Mouse (Mus musculus) embryonic facial prominence, embryonic 13.5 days (tissue): Measurements from ENCODE around the gene Prmt8. TPM values are rescaled to one million over a fixed set of nuclear protein-coding genes. Genes with fewer than 3 reads are reported as not detected.

Experiments used
- ATAC-seq: fragments of 200-750 bp; cut with Nextera tagmentation; 2 replicates; pipeline ENCODE4 v1.8.0; 2017; ENCODE audit warnings: low read depth; ENCODE audit not compliant: insufficient number of reproducible peaks, insufficient read depth, low FRiP score, low TSS enrichment
- H3K27ac ChIP-seq: fragments of 300-500 bp; sonication (generic); 2 replicates; pipeline ENCODE4 v1.5.1; 2015; ENCODE audit warnings: moderate library complexity, mild to moderate bottlenecking, inconsistent platforms
- H3K27me3 ChIP-seq: fragments of 300-500 bp; sonication (generic); 2 replicates; pipeline ENCODE4 v1.6.1; 2015; ENCODE audit warnings: mild to moderate bottlenecking, inconsistent platforms
- H3K36me3 ChIP-seq: fragments of 300-500 bp; sonication (generic); 2 replicates; pipeline ENCODE4 v1.6.1; 2015; ENCODE audit warnings: mild to moderate bottlenecking, inconsistent platforms
- H3K4me1 ChIP-seq: fragments of 300-500 bp; sonication (generic); 2 replicates; pipeline ENCODE4 v1.6.1; 2015; ENCODE audit warnings: inconsistent platforms
- H3K4me2 ChIP-seq: fragments of 300-500 bp; sonication (generic); 2 replicates; pipeline ENCODE4 v1.6.1; 2015; ENCODE audit warnings: moderate library complexity, mild to moderate bottlenecking, inconsistent platforms
- H3K4me3 ChIP-seq: fragments of 300-500 bp; sonication (generic); 2 replicates; pipeline ENCODE4 v1.5.1; 2015; ENCODE audit warnings: mild to moderate bottlenecking, inconsistent platforms
- H3K9ac ChIP-seq: fragments of 300-500 bp; sonication (generic); 2 replicates; pipeline ENCODE4 v1.6.1; 2015; ENCODE audit warnings: mild to moderate bottlenecking, inconsistent platforms
- H3K9me3 ChIP-seq: fragments of 300-500 bp; sonication (generic); 2 replicates; pipeline ENCODE4 v1.6.1; 2016; ENCODE audit warnings: inconsistent platforms
- WGBS: fragments of 180-500 bp; shearing (Covaris S2); methylation state at CpG from one replicate; pipeline ENCODE4 v1.1.7; 2015; ENCODE audit warnings: mixed read lengths; 5-methylcytosine and 5-hydroxymethylcytosine counted together
- polyA plus RNA-seq: library from polyadenylated mRNA; unstranded; fragments of >200 nt; fragmentation: Nextera tagmentation; extraction: Ambion mirVana; gene quantifications from 2 replicates; pipeline ENCODE4 v1.2.1, GENCODE M21; 2015

Gene Prmt8
- polyA plus RNA-seq = 0.60 and 1.7 TPM in 2 replicates

DNA sequence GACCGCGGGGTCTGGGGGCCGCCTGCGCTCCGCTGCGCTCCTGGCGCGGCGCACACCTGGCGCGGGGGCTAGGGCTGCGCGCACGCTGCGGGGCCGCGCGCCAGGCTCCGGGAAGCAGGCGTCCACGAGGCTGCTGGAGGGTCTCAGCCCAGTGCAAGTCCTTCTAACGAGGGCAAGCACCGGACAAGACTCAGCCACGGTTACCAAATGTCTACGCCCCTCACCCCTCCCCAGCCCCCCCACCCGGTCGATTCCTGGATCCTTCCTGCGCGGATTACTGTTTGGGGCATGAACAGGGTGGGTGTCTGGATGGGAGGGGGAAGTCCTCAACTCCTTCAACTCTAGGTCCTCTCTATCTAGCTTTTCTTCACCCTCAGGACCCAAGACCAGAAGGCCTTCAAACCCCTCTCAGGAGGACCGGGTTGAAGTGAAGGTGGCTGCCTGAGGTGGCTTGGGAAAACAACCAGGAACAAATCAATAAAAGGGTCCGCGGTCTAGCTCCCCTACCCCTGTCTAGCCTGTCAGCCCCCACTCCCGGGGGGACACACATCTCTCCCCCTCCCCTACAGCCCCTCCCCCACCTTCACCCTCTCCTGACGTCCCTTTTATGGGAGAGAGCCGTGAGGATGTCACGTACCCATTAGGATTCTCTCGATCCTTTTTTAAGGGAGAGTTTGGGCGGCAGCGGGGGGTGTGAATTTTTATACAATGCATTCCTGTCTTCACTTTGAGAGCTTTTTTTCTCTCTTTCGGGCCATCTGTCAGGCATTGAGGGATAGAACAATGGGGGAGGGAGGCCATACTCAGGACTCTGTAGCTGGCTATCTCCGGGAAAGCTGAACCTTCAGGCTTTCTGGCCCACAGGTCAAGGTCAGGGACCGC lies at the start of gene Prmt8:
Prmt8 (minus strand) TSS at position 198 of the 882 bp plus-strand sequence.
- no peak for ATAC-seq
- 1% methylated on average over 42 of the region's 42 CpGs for WGBS
- Histone ChIP-seq H3K4me1 (peaks cover 45% of the 10 kb centered on the region), H3K4me2 (peak within 1 kb of the TSS; percentile 98), H3K9ac (peak within 1 kb of the TSS; percentile 57; the same call in 1 of the 2 replicates), H3K27ac (no peak within 1 kb of the TSS), H3K9me3 (no peaks in the 10 kb centered on the region), H3K4me3 (peak within 1 kb of the TSS; percentile 53), H3K27me3 (peaks cover 91% of the 10 kb centered on the region), H3K36me3 (no peaks in the 10 kb centered on the region)

DNA sequence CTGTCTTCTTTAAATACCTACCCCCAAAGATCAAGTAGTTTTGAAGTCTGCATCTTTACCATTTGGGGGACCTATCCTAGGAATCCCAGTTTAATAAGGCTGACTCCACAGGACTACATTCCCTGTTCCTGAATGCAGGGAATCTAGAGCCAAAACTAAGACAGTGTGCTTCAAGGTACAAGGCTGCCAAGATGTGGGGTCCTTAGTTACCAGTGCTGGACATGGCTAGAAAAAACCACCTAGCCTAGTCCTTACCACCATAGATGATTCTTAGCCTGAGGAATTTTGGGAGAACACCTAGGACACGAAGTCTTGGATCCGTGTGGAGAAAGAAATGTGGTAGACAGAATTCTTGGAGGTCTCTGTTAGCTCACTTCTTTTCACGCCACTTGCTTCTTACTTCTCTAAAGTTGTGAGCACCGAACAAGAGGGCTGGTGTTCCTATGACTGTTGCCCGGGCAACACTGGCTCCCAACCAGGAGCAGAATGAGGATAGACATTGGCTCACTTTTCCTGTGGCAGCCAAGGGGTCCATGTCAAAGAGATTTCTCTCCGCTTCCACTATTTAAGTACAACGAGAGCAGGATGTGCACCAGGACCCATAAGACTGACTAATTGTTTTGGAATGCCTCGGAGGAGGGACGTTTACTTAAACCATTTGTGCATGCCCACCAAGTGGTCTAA lies 33.9 kb upstream of the Prmt8 start:
- WGBS = 57% methylated on average over 9 of the region's 9 CpGs
- no peak overlapping the region for H3K4me2 ChIP-seq
- no peak for ATAC-seq

DNA sequence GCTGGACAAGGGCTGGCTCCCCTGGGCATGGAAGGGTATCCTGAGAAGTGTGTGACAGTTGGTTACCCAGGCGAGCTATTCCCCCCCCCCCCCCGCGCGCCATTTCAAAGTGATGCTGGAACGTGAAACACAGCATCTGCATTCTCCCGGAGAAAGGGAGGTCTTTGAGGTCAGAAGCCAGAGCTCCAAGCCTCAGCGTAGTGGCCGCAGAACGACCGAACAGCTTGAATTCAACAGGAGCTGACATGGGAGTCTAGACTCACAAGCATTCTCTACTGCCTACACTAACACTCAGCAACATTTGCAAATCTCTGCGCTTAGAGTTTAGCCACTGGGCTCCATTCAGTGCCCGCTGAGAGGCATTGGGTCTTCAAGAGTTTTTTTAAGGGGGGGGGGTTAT lies 32.9 kb upstream of the Prmt8 start:
- Histone ChIP-seq H3K9ac (no peak overlapping the region), H3K27ac (no peak overlapping the region), H3K9me3 (no peaks in the 10 kb centered on the region), H3K4me3 (no peak overlapping the region), H3K4me2 (no peak overlapping the region), H3K4me1 (peaks cover 4% of the 10 kb centered on the region; the same call in 1 of the 2 replicates), H3K36me3 (no peaks in the 10 kb centered on the region), H3K27me3 (no peaks in the 10 kb centered on the region)
- WGBS = 61% methylated on average over 12 of the region's 12 CpGs
- ATAC-seq = no peak

More for the DNA sequence above, 33.9 kb upstream of the Prmt8 start:
- Histone ChIP-seq H3K9me3 (no peaks in the 10 kb centered on the region), H3K4me3 (no peak overlapping the region), H3K36me3 (no peaks in the 10 kb centered on the region), H3K4me1 (peaks cover 4% of the 10 kb centered on the region; the same call in 1 of the 2 replicates), H3K27me3 (no peaks in the 10 kb centered on the region), H3K9ac (no peak overlapping the region), H3K27ac (0 out of 2 replicates have a peak overlapping the region, but pooled peaks have one; percentile 49)

DNA sequence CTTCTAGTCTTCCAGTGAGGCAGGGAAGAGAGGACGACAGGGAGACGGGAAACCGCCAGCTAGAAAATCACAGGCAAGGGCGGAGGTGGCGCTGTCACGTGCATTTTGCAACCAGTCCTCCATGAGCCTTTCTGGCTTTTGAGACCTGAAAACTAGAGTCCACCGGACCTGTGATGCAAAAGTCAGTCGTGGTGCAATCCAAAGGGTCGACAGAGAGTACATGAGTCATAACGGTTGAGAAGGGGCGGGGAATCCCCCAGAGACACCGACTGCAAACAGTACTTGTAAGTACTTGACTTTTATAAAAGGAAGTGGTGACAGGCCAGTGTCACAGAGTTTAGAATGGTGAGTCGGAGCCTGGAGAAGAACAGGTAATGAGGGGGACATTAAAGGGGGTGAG lies 20.8 kb upstream of the Prmt8 start:
- 65% methylated on average over 13 of the region's 13 CpGs for WGBS
- Histone ChIP-seq H3K4me1 (no peaks in the 10 kb centered on the region), H3K27ac (no peak overlapping the region), H3K4me2 (no peak overlapping the region), H3K9ac (no peak overlapping the region), H3K27me3 (no peaks in the 10 kb centered on the region), H3K4me3 (no peak overlapping the region), H3K9me3 (no peaks in the 10 kb centered on the region), H3K36me3 (no peaks in the 10 kb centered on the region)
- ATAC-seq = no peak

DNA sequence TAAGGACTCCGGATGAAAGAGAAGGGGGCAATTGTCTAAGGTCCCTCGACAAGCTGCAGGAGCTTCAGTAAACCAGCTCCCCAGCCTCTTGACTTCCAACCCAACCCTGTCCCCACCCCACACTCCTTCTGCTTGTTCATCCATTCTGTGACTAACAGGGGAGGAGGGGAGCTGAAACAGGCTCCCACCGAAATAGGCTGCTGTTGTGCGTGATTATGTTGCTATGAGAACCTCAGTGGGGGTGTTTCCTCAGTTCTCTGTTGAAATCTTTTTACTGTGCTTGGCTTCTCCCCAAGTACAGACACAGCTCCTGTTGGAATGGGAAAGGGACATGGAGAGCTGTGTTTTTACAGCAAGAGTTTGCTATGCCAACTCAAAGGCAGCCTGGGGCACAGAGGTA lies 1.5 kb upstream of the Prmt8 start:
- WGBS = 44% methylated on average over 4 of the region's 4 CpGs
- no peak for ATAC-seq
- Histone ChIP-seq H3K27me3 (peaks cover 78% of the 10 kb centered on the region), H3K4me3 (no peak overlapping the region), H3K27ac (no peak overlapping the region), H3K36me3 (no peaks in the 10 kb centered on the region), H3K4me2 (no peak overlapping the region), H3K9me3 (no peaks in the 10 kb centered on the region), H3K9ac (no peak overlapping the region), H3K4me1 (peaks cover 44% of the 10 kb centered on the region)

DNA sequence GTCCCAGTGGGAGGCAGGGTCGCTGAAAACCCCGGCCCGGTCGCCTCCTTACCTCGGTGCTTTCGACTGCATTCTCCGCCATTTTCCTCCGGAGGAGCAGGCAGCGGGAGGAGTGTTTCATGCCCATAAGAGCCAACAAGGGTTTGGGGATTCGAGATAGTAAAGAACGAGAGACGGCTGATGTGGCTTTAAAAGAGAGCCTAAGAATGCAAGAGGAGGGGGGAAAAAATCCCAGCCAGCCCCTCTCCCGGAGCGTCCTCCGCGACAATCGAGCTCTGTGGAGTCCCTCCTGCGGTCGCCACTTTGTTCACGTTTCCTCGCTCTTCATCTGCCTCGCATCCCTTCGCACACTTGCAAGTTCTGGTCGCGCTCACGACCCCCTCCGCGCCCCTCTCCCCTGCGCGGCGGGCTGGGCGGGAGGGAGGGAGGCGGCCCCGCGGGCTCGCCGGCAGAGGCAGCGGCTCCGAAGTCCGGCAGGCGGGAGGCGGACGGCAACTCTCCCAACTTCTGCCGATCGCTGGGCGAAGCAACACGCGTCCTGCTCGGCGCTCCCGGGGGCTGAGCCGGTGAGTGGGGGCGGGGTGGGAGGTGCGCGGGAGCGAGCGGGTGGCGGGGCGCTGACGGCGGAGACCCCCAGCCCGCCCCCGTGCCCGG lies 524 bp downstream of the Prmt8 start:
- WGBS = under 1% methylated on average over 61 of the region's 64 CpGs
- no peak overlapping the region for H3K27ac ChIP-seq

DNA sequence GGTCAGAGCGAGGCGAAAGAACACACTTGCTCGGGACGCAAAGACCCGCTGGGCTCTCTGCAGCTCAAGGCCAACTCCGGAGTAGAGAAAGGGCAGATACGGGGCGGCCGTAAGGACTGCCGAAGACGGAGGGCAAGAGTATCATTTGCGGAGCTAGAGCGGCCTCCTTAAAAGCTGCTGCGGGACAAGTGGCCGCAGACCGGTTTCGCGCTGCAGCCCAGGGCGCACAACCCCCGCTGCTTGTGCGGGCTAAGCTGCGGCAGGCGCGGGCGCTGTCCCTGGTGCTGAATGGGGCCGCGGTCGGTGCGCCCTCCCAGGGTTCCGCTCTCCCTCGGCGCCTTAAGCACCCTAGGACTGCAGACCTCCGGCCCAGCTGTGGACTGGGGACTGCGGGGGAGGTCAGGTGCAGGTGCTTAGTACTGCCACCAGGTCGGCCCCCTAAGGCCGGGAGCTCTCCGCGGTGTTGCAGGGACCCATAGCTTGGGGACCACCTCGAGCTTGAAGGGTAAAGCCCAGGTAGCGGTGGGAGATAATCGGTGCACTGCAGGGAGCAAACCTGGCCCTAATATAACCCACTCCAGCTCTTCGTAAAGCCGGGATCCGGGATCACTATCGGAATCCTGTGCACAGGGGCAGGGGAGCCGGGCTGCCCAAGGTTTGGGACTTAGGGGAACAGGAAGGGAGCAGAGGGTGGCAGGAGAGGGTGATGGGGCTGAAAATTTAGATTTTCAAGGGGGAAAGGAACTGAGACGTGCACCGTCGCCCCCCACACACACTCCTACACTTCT lies 1.4 kb downstream of the Prmt8 start:
- Histone ChIP-seq H3K4me2 (peak overlapping the region; percentile 98), H3K4me3 (peak overlapping the region; percentile 53), H3K27me3 (peaks cover 96% of the 10 kb centered on the region), H3K4me1 (peaks cover 41% of the 10 kb centered on the region), H3K27ac (no peak overlapping the region), H3K9me3 (no peaks in the 10 kb centered on the region), H3K36me3 (no peaks in the 10 kb centered on the region), H3K9ac (no peak overlapping the region)
- WGBS = under 1% methylated on average over 49 of the region's 49 CpGs
- no peak for ATAC-seq

More for the DNA sequence above, 524 bp downstream of the Prmt8 start:
- Histone ChIP-seq H3K9ac (peak overlapping the region; percentile 57; the same call in 1 of the 2 replicates), H3K27me3 (peaks cover 98% of the 10 kb centered on the region), H3K9me3 (no peaks in the 10 kb centered on the region), H3K36me3 (no peaks in the 10 kb centered on the region), H3K4me2 (peak overlapping the region; percentile 98), H3K4me1 (peaks cover 45% of the 10 kb centered on the region), H3K4me3 (peak overlapping the region; percentile 53)
- no peak for ATAC-seq

DNA sequence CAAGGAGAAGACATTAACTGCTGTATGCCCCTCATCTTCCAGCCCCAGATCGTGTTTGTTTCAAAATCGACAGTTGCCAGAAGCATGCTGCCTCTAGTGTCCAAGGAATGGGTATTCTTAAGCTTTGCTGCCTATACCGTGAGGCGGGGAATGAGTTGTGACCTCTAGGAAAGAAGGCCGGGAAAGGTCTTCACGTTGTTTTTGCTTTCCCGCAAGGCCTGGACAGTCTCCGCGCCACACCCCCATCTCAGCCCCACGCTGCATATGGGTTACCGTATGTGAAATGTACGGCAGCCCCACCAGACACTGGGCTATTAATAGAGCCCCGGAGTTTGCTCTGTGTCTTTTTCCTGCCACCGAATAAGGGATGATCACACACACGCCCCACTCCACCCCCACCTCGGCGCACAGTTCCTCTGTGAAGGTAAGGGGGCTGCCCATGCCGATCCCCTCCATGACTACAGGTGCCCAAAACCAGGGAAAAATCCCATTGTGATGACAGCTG lies 2.0 kb downstream of the Prmt8 start:
- peaks cover 90% of the 10 kb centered on the region for H3K27me3 ChIP-seq
- peak overlapping the region; percentile 98 for H3K4me2 ChIP-seq
- no peak for ATAC-seq
- H3K9me3 ChIP-seq = no peaks in the 10 kb centered on the region
- H3K9ac ChIP-seq = no peak overlapping the region
- H3K4me1 ChIP-seq = peaks cover 39% of the 10 kb centered on the region
- H3K27ac ChIP-seq = no peak overlapping the region
- 2% methylated on average over 18 of the region's 18 CpGs for WGBS
- peak overlapping the region; percentile 53 for H3K4me3 ChIP-seq
- H3K36me3 ChIP-seq = no peaks in the 10 kb centered on the region

DNA sequence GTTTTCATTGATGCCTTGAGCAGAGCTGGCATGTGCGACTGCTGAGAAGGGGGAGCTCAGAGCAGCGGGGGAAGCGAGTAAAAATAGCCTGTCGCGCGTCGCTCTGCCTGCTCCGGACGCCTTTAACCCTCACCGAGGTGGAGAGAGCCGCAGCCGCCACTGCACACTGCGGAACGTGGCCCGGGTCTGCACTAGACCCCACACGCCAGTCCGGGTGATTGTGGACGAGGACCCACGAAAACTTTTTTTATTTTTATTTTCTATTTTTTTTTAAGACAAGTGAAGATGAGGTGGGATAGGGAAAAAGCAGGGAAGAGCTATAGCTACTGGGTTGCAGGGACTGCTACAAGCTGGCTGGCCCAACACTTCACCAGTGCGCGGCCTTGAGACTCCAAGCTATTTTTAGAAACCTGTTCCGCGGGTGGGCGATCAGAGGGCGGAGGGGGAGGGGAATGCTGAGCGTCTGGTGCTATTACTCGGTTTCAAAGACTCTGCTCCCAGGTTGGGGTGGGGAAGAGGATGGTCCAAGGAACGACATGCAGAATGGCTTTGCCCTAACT lies 2.6 kb downstream of the Prmt8 start:
- Histone ChIP-seq H3K4me1 (peaks cover 39% of the 10 kb centered on the region), H3K27me3 (peaks cover 85% of the 10 kb centered on the region), H3K9ac (no peak overlapping the region), H3K27ac (no peak overlapping the region), H3K4me3 (peak overlapping the region; percentile 53), H3K9me3 (no peaks in the 10 kb centered on the region), H3K4me2 (peak overlapping the region; percentile 98), H3K36me3 (no peaks in the 10 kb centered on the region)
- 2% methylated on average over 28 of the region's 28 CpGs for WGBS
- no peak for ATAC-seq

DNA sequence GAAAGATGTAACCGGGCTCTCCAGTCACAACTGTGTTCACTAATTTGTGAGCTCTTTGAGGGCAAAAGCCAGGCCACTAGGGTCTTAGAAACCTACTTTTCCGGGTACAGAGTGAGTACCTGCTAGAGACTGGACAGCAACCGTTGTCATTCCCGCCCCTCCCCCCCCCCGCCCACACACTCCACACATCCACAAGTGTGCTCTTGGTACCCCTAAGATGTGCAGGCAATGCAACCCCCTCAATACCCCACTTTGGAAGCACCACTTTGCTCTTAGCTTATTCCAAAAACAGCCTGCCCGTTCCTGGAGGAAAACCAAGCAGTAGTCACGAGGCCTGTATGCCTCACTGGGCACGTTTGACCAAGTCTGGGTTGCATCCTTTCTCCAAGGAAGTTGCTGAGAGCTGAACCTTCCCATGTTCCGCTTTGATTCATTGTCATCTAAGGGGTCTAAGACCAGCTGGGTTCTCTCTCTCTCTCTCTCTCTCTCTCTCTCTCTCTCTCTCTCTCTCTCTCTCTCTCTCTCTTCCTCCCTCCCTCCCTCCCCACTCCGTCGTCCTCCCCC lies 3.1 kb downstream of the Prmt8 start:
- Histone ChIP-seq H3K27me3 (peaks cover 79% of the 10 kb centered on the region), H3K27ac (no peak overlapping the region), H3K4me1 (peaks cover 39% of the 10 kb centered on the region), H3K36me3 (no peaks in the 10 kb centered on the region), H3K9me3 (no peaks in the 10 kb centered on the region), H3K4me2 (peak overlapping the region; percentile 98), H3K9ac (no peak overlapping the region), H3K4me3 (peak overlapping the region; percentile 53; the same call in 1 of the 2 replicates)
- ATAC-seq = no peak
- 10% methylated on average over 9 of the region's 11 CpGs for WGBS
